Mouse (Mus musculus) midbrain, embryonic 13.5 days (tissue): ENCODE measurements around the gene Sun2. TPM values are rescaled to one million over a fixed set of nuclear protein-coding genes. Genes with fewer than 3 reads are reported as not detected.

Experiments
- ATAC-seq: fragments of 200-750 bp; cut with Nextera tagmentation; 2 replicates; pipeline ENCODE4 v1.8.0; 2017; ENCODE audit warnings: mild to moderate bottlenecking, moderate TSS enrichment, moderate library complexity
- H3K27ac ChIP-seq: fragments of 300-500 bp; sonication (generic); 2 replicates; pipeline ENCODE4 v1.5.1; 2015; ENCODE audit warnings: inconsistent platforms, mild to moderate bottlenecking, moderate library complexity
- H3K27me3 ChIP-seq: fragments of 300-500 bp; sonication (generic); 2 replicates; pipeline ENCODE4 v1.6.1; 2015; ENCODE audit warnings: mild to moderate bottlenecking, inconsistent platforms
- H3K36me3 ChIP-seq: fragments of 300-500 bp; sonication (generic); 2 replicates; pipeline ENCODE4 v1.6.1; 2015; ENCODE audit warnings: mild to moderate bottlenecking, inconsistent platforms
- H3K4me1 ChIP-seq: fragments of 300-500 bp; sonication (generic); replicated peaks from 2 replicates; pipeline ENCODE4 v1.6.1; 2015; ENCODE audit warnings: inconsistent platforms
- H3K4me2 ChIP-seq: fragments of 300-500 bp; sonication (generic); replicated peaks from 2 replicates; pipeline ENCODE4 v1.6.1; 2015; ENCODE audit warnings: moderate library complexity, mild to moderate bottlenecking, inconsistent platforms
- H3K4me3 ChIP-seq: fragments of 300-500 bp; sonication (generic); replicated peaks from 2 replicates; pipeline ENCODE4 v1.5.1; 2015; ENCODE audit warnings: mild to moderate bottlenecking, inconsistent platforms
- H3K9ac ChIP-seq: fragments of 300-500 bp; sonication (generic); replicated peaks from 2 replicates; pipeline ENCODE4 v1.6.1; 2015; ENCODE audit warnings: mild to moderate bottlenecking, inconsistent platforms
- H3K9me3 ChIP-seq: fragments of 300-500 bp; sonication (generic); 2 replicates; pipeline ENCODE4 v1.6.1; 2016; ENCODE audit warnings: mild to moderate bottlenecking, inconsistent platforms
- WGBS: fragments of 180-500 bp; shearing (Covaris S2); methylation state at CpG from one replicate; pipeline ENCODE4 v1.1.7; 2015; 5-methylcytosine and 5-hydroxymethylcytosine counted together
- polyA plus RNA-seq: library from polyadenylated mRNA; unstranded; fragments of >200 nt; fragmentation: Nextera tagmentation; extraction: Ambion mirVana; gene quantifications from 2 replicates; pipeline ENCODE4 v1.2.1, GENCODE M21; 2015

The Sun2 gene
- polyA plus RNA-seq, 1 experiment from 2014 or later, result 8.5 TPM

GRCm38 (mm10) chr15:79691023-79691508 is 51.3 kb downstream of the Sun2 start:
- peak; percentile 43; the same call in 1 of the 2 replicates for ATAC-seq
- H3K27me3 ChIP-seq, result no peaks in the 10 kb centered on the region
- H3K4me2 ChIP-seq, result peak overlapping the region; percentile 99
- peaks cover 12% of the 10 kb centered on the region for H3K36me3 ChIP-seq
- peak overlapping the region; percentile 90 for H3K4me3 ChIP-seq
- WGBS, result under 1% methylated on average over 39 of the region's 53 CpGs
- peak overlapping the region; percentile 91 for H3K27ac ChIP-seq
- peak overlapping the region; percentile 91 for H3K9ac ChIP-seq
- H3K9me3 ChIP-seq, result no peaks in the 10 kb centered on the region
- H3K4me1 ChIP-seq, result peaks cover 53% of the 10 kb centered on the region

DNA sequence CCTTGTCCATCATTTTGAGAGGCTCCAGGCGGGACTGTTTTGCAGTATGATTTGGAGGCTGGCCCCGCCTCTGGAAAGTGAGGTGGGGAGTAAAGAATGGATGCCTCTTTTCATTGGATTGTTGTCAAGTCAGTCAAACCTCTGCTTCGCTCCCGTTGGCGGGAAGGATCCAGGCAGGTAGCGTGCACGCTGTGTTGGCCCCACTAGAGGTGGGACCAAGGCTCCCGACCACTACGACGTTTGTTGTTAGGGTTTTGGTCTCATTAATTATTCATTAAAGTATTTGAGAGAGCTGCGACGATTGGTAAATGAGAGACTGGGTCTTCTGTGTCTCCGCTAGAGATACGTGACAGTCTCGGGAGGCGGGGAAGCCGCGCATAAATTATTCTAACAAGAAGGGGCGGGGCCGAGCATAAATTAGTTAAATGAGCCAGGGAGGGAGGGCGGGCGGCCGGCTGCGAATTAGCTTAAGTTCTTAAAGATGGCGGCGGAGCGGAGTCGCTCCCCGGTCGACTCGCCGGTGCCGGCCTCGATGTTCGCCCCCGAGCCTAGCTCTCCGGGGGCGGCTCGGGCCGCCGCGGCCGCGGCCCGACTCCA is 51.8 kb downstream of the Sun2 start, which contains the start of gene Gtpbp1:
TSS of gene Gtpbp1 (plus strand) at position 420 of the 597 bp plus-strand sequence.
- Histone ChIP-seq H3K4me2 (peak within 1 kb of the TSS; percentile 99), H3K9ac (peak within 1 kb of the TSS; percentile 91), H3K27me3 (no peaks in the 10 kb centered on the region), H3K4me1 (peaks cover 59% of the 10 kb centered on the region), H3K27ac (peak within 1 kb of the TSS; percentile 91), H3K36me3 (peaks cover 10% of the 10 kb centered on the region), H3K9me3 (no peaks in the 10 kb centered on the region), H3K4me3 (peak within 1 kb of the TSS; percentile 90)
- peak; percentile 98 for ATAC-seq
- WGBS, result 0% methylated on average over 45 of the region's 45 CpGs

DNA sequence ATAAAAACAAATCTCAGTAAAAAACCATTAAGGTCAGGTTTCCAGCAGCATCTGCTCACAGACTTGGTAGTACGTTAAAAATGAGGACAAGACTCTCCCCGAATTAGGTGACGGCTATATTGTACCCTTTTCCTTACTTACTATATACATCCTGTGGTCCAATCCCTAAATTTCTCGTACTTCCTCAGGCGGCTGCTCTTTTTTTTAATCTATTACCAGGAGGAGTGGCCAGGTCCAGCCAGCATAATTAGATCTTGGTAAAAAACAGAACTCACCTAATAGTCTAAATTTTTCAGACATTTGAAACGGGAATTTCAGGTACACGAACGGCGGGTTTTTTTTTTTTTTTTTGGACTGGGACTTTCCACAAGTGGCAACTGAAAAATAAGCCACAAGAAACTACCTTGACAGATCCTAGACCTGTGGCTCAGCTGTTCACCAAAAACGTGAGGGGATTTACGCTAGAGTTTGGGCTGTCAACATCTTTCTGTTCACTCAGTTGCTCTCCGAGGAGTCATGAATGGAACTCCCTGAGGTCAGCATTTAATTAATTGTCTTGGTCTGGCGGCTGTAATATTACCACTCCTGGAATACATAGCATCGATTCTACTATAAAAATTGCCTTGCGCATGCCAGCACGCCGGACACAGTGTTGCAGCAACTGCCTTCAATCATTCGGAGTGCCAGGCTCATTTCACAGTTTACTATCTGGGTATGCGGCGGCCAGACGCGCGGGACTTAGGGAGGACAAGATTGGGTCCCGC is 52.5 kb downstream of the Sun2 start:
- H3K4me1 ChIP-seq, result peaks cover 66% of the 10 kb centered on the region
- H3K27me3 ChIP-seq, result no peaks in the 10 kb centered on the region
- H3K9me3 ChIP-seq, result no peaks in the 10 kb centered on the region
- H3K4me2 ChIP-seq, result peak overlapping the region; percentile 62
- H3K4me3 ChIP-seq, result peak overlapping the region; percentile 90
- H3K9ac ChIP-seq, result no peak overlapping the region
- H3K27ac ChIP-seq, result peak overlapping the region; percentile 66
- WGBS, result 16% methylated on average over 24 of the region's 24 CpGs
- ATAC-seq, result no peak
- peaks cover 8% of the 10 kb centered on the region for H3K36me3 ChIP-seq

GRCm38 (mm10) chr15:79688268-79688956 is 53.9 kb downstream of the Sun2 start:
- Histone ChIP-seq H3K4me1 (peaks cover 70% of the 10 kb centered on the region), H3K4me2 (peak overlapping the region; percentile 88), H3K4me3 (peak overlapping the region; percentile 94), H3K27me3 (no peaks in the 10 kb centered on the region), H3K9me3 (no peaks in the 10 kb centered on the region), H3K9ac (peak overlapping the region; percentile 96), H3K27ac (peak overlapping the region; percentile 95), H3K36me3 (no peaks in the 10 kb centered on the region)
- 4% methylated on average over 8 of the region's 8 CpGs for WGBS
- no peak for ATAC-seq

DNA sequence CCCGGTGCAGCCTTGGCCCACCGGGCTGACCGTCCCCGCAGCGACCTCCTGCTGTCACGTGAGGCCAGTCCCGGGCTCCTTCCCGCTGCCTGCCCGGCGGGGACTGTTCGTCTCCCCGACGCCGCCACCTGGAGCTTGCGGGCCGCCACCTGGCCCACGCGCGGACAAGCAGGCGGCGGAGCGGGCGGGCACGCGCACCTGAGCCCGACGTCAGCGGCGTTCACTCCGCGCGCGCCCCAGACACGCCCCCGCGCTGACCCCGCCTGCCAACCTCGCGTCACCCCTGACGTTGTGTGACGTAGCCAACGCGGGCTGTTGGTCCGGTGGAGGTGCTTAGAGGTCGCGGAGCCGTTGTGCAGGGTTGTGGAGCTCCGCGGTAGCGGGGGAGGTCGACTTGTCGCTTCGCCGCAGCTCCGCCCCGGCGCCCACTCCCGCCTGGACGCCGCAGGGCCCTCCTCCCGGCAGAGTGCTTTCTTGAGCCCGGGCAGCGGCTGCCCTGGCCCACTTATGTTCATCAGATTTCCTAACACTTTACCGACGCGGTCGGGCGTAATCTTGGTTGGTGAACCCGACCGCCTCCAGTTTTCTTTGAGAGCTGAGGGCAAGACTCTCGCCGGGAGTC is 54.6 kb downstream of the Sun2 start, which contains the start of gene Josd1:
TSS of gene Josd1 (minus strand) at position 274 of the 622 bp plus-strand sequence.
- Histone ChIP-seq H3K4me1 (peaks cover 70% of the 10 kb centered on the region), H3K9ac (peak within 1 kb of the TSS; percentile 96), H3K27me3 (no peaks in the 10 kb centered on the region), H3K4me3 (peak within 1 kb of the TSS; percentile 94), H3K27ac (peak within 1 kb of the TSS; percentile 95), H3K9me3 (no peaks in the 10 kb centered on the region), H3K36me3 (no peaks in the 10 kb centered on the region), H3K4me2 (peak within 1 kb of the TSS; percentile 88)
- ATAC-seq, result peak; percentile 48
- under 1% methylated on average over 64 of the region's 72 CpGs for WGBS

DNA sequence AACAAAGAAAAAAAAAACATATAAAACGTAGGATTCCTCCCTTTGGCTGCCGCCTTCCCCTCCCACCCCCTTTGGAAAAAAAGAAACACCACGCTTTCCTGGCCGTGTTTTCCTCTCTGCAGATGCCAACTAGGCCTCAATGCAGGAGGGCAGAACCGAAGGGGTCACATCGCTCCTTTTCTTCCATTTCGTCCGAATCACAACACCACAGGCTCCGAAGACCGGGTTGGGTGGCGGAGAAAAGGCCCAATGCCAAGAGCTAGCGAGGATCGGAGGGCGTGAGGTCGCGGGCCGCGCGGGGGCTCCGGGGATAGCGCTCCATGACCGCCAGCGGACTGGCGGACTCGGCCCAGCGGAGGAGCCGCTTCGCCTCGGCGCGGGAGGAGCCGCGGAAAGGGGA is 55.2 kb downstream of the Sun2 start:
- H3K27ac ChIP-seq, result peak overlapping the region; percentile 95
- peak overlapping the region; percentile 88 for H3K4me2 ChIP-seq
- H3K9ac ChIP-seq, result peak overlapping the region; percentile 96
- no peaks in the 10 kb centered on the region for H3K9me3 ChIP-seq
- under 1% methylated on average over 27 of the region's 33 CpGs for WGBS
- H3K4me1 ChIP-seq, result peaks cover 70% of the 10 kb centered on the region
- H3K27me3 ChIP-seq, result no peaks in the 10 kb centered on the region
- ATAC-seq, result no peak
- H3K36me3 ChIP-seq, result no peaks in the 10 kb centered on the region
- H3K4me3 ChIP-seq, result peak overlapping the region; percentile 94

GRCm38 (mm10) chr15:79686046-79686869 is 56.1 kb downstream of the Sun2 start:
- H3K27me3 ChIP-seq, result no peaks in the 10 kb centered on the region
- H3K4me2 ChIP-seq, result peak overlapping the region; percentile 88
- H3K4me3 ChIP-seq, result peak overlapping the region; percentile 94
- ATAC-seq, result no peak
- H3K36me3 ChIP-seq, result no peaks in the 10 kb centered on the region
- WGBS, result 18% methylated on average over 15 of the region's 15 CpGs
- peak overlapping the region; percentile 96 for H3K9ac ChIP-seq
- no peak overlapping the region for H3K27ac ChIP-seq
- H3K9me3 ChIP-seq, result no peaks in the 10 kb centered on the region
- H3K4me1 ChIP-seq, result peaks cover 65% of the 10 kb centered on the region

- Histone ChIP-seq H3K4me2 (peak overlapping the region; percentile 88), H3K36me3 (no peaks in the 10 kb centered on the region), H3K4me1 (peaks cover 69% of the 10 kb centered on the region), H3K4me3 (peak overlapping the region; percentile 94), H3K9me3 (no peaks in the 10 kb centered on the region), H3K9ac (peak overlapping the region; percentile 96), H3K27me3 (no peaks in the 10 kb centered on the region), H3K27ac (no peak overlapping the region)
- ATAC-seq, result no peak
- 59% methylated on average over 6 of the region's 6 CpGs for WGBS
Measured at GRCm38 (mm10) chr15:79685141-79685641, 57.1 kb downstream of the Sun2 start.

GRCm38 (mm10) chr15:79684616-79685015 is 57.7 kb downstream of the Sun2 start:
- 84% methylated on average over 6 of the region's 6 CpGs for WGBS
- H3K4me2 ChIP-seq, result peak overlapping the region; percentile 88
- H3K27me3 ChIP-seq, result no peaks in the 10 kb centered on the region
- ATAC-seq, result no peak
- no peaks in the 10 kb centered on the region; the same call in 1 of the 2 replicates for H3K36me3 ChIP-seq
- no peaks in the 10 kb centered on the region for H3K9me3 ChIP-seq
- peaks cover 65% of the 10 kb centered on the region for H3K4me1 ChIP-seq
- H3K27ac ChIP-seq, result no peak overlapping the region
- H3K9ac ChIP-seq, result peak overlapping the region; percentile 96
- peak overlapping the region; percentile 94 for H3K4me3 ChIP-seq

- Histone ChIP-seq H3K27ac (no peak overlapping the region), H3K27me3 (no peaks in the 10 kb centered on the region), H3K36me3 (no peaks in the 10 kb centered on the region; the same call in 1 of the 2 replicates), H3K9ac (peak overlapping the region; percentile 96), H3K4me1 (peaks cover 62% of the 10 kb centered on the region), H3K4me2 (peak overlapping the region; percentile 88), H3K9me3 (no peaks in the 10 kb centered on the region), H3K4me3 (peak overlapping the region; percentile 94)
- ATAC-seq, result no peak
- WGBS, result 80% methylated on average over 19 of the region's 19 CpGs
Measured at GRCm38 (mm10) chr15:79683707-79684465, 58.5 kb downstream of the Sun2 start.
